Mouse (Mus musculus) R1 (cell line): ENCODE data around the gene Dgat2.
A peak's percentile ranks its signal among the peaks of the same experiment; 100 is the strongest.

Experiments used
- DNase-seq: peaks from one replicate; pipeline ENCODE4 v3.0.0-alpha.2; 2018; ENCODE audit warnings: low read depth, low spot score

The Dgat2 gene

GRCm38 (mm10) chr7:99193926-99194325 lies 11.4 kb upstream of the Dgat2 start:
- no peak for DNase-seq

DNA sequence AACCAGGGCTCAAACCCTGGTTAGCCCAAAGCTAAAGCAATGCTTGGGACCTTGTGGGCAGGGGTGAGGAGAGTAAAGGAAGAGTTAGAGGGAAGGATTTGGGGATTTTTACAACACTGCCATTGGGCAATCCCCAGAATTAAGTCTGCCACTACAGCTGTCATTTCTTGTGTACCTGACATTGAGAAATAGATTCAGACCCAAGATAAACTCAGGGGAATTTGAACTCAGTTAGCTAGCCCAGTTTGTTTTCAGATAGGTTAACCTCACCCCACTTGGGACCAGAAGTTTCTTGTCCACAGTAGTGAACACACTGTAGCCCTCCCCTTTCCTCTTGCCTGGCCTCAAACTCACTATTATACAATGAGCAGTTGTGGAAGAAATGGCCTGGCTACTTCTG lies 8.9 kb upstream of the Dgat2 start:
- no peak for DNase-seq

- no peak for DNase-seq
These were observed 7.4 kb upstream of the Dgat2 start for GRCm38 (mm10) chr7:99189885-99190284.

- no peak for DNase-seq
These were observed 6.1 kb upstream of the Dgat2 start for GRCm38 (mm10) chr7:99188630-99189029.

GRCm38 (mm10) chr7:99187451-99187850 lies 4.9 kb upstream of the Dgat2 start:
- DNase-seq, result no peak

DNA sequence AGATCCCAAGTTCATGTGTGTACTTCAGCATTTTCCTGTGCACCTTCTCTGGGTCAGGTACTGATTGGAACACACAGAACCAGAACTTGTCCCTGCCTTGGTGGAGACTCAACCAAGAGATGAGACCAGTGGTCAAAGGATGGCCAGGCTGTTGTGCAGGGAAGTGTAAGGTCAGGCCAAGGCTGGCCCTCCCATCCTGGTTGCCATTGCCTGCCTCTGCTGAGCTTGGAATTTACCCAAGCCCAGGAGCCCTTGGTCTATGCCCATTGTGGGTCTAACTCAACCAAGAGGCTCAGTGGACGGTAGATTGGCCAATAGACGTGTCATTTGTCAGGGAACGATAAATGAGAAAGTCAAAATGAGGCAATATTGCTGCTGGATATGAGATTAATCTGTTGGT lies 2.9 kb upstream of the Dgat2 start:
- no peak for DNase-seq

DNA sequence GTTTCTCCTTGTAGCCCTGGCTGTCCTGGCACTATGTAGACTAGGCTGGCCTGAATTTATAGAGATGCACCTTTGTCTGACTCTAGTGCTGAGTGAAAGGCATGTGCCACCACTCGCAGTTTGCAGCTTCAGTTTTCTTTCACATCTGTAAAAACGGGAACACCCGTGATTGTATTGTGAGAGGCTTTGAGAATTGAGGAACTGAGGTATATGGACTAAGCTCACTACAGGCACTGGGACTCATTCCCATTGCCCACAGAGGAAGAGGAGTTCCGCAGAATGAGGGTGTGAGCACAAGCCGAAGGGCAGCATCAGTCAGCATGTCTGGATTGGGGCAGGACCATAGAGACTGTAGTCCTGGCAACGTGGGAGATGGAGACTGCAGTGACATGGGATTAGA lies 1.2 kb upstream of the Dgat2 start:
- DNase-seq, result peak; percentile 7

GRCm38 (mm10) chr7:99181619-99182431 lies 694 bp downstream of the Dgat2 start:
- DNase-seq, result peak; percentile 8

- DNase-seq, result no peak
These were observed 2.4 kb downstream of the Dgat2 start for GRCm38 (mm10) chr7:99180162-99180561.

DNA sequence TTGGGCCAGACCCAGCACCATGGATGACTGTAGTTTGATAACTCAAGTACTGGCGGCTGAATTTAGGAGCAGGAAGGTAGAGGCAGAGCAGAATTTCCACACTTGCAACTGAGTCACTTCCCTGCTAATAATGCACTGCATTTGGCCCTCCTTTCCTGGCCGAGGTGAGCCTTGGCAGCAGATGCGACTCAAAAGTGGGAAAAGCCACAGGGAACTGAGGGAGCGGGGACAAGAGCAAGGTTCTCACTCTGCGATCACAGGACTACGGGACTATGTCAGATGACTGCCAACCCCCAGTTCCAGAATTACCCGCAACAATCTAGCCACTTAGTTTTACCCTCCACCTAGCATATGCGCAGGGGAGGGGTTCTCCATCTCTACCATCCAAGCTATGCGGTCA lies 3.2 kb downstream of the Dgat2 start:
- DNase-seq, result no peak

GRCm38 (mm10) chr7:99177386-99177785 lies 5.1 kb downstream of the Dgat2 start:
- no peak for DNase-seq

- DNase-seq, result no peak
These were observed 6.9 kb downstream of the Dgat2 start for GRCm38 (mm10) chr7:99175666-99176065.

- DNase-seq, result no peak
These were observed 7.4 kb downstream of the Dgat2 start for GRCm38 (mm10) chr7:99175118-99175517.

DNA sequence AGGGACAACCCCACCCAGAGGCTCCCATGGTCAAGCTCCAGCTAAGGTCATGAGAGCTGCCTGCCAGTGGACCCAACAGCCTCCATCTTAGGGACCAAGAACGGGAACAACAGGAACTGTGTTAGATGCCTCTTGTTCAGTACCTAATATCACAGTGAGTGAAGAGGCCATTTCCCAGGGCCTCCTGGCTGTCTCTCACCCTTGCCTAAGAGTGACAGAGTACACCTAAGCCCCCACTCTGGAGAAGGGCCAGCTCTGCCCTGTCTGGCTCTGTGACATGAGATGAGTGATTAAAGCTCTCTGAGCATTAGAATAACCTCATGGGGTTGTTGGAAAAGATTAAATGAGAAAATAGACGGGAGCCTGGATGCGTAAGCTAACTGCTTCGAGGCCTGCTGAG lies 8.5 kb downstream of the Dgat2 start:
- DNase-seq, result no peak

DNA sequence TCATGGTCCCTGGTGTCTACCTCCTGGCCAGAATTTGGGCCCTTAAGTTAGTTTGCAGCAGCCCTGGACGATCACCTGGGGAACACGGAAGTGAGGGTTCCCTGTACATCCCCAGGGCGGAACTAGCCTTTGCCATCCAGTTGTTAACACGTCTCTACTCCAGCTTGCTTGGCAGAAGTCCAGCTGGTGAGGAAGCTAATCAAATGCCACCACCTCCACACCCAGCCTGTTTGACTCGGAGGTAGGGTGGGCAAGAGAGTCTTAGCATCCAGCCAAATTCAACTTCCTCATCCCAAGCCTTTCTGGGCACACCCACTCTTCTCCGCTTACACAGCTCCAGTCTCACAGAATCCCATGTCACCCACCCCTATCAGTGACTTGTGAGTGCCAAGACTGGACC lies 9.6 kb downstream of the Dgat2 start:
- no peak for DNase-seq

- DNase-seq, result peak; percentile 60
These were observed 10.6 kb downstream of the Dgat2 start for GRCm38 (mm10) chr7:99171730-99172463.

DNA sequence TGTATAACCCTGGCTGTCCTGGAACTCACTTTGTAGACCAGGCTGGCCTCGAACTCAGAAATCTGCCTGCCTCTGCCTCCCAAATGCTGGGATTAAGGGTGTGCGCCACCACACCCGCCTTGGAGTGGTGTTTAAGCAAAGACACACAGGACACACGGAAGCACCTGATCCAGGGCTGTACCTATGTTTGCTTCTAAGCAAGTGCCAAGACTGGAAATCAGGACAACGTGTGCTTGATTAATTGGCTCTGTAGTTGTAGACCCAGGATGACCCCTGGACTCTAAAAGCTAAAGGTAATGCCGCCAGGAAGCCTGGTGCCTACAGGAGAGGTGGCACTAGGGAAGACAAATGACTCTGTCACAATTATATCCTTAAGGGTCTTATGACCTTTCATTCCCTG lies 12.0 kb downstream of the Dgat2 start:
- no peak for DNase-seq

GRCm38 (mm10) chr7:99169717-99170403 lies 12.7 kb downstream of the Dgat2 start:
- no peak for DNase-seq

GRCm38 (mm10) chr7:99168756-99169155 lies 13.8 kb downstream of the Dgat2 start:
- DNase-seq, result no peak

GRCm38 (mm10) chr7:99167939-99168338 lies 14.6 kb downstream of the Dgat2 start:
- no peak for DNase-seq

DNA sequence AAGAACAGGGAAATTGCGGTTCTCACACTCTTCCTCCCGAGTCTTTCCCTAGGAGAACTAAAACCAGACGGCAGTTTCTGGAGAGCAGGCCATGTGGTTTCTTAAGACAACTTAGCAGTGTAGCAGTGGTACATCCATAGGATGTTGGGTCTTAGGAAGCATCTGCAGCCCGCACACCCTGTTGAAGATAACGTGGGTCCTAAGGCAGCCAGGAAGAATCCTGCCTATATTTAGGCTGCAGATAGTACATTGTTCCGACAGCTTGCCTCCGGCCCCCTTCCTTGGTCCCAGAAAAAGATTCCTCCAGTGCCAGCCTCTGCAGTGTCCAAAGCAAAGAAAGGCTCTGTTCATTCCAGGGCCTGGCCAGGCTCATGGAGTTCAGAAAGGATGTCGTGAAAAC lies 16.4 kb downstream of the Dgat2 start:
- no peak for DNase-seq

GRCm38 (mm10) chr7:99164873-99165410 lies 17.6 kb downstream of the Dgat2 start:
- no peak for DNase-seq
